Mouse (Mus musculus) heart, postnatal 0 days (tissue): ENCODE measurements at regions not wholly inside any gene's neighbourhood (a gene's known extent, or its start where the extent isn't known, plus 50 kb on each side); places are given as distances from the start of the nearest gene placed in this dataset.
A peak's percentile ranks its signal among the peaks of the same experiment; 100 is the strongest.

Experiments
- ATAC-seq: fragments of 200-750 bp; cut with Nextera tagmentation; 2 replicates; pipeline ENCODE4 v1.8.0; 2017; ENCODE audit warnings: low read depth, moderate number of reproducible peaks, moderate library complexity; ENCODE audit not compliant: insufficient read depth
- DNase-seq: peaks from one replicate; pipeline ENCODE4 v3.0.0-alpha.2; 2016; ENCODE audit warnings: low spot score
- H3K27ac ChIP-seq: fragments of 300-500 bp; sonication (generic); 2 replicates; pipeline ENCODE4 v1.5.1; 2014; ENCODE audit warnings: low read depth, mild to moderate bottlenecking
- H3K27me3 ChIP-seq: fragments of 300-500 bp; sonication (generic); 2 replicates; pipeline ENCODE4 v1.6.1; 2014; ENCODE audit warnings: low read length, mixed read lengths; ENCODE audit not compliant: control insufficient read depth, insufficient read depth
- H3K36me3 ChIP-seq: fragments of 300-500 bp; sonication (generic); replicated peaks from 2 replicates; pipeline ENCODE4 v1.6.1; 2014; ENCODE audit warnings: low read length, mixed read lengths; ENCODE audit not compliant: control insufficient read depth, insufficient read depth
- H3K4me1 ChIP-seq: fragments of 300-500 bp; sonication (generic); 2 replicates; pipeline ENCODE4 v1.6.1; 2014; ENCODE audit warnings: antibody characterized with exemption; ENCODE audit not compliant: control insufficient read depth, insufficient read depth
- H3K4me2 ChIP-seq: fragments of 300-500 bp; sonication (generic); 2 replicates; pipeline ENCODE4 v1.6.1; 2014; ENCODE audit warnings: low read depth, mild to moderate bottlenecking, low read length, moderate library complexity
- H3K4me3 ChIP-seq: fragments of 300-500 bp; sonication (generic); 2 replicates; pipeline ENCODE4 v1.5.1; 2014; ENCODE audit warnings: low read depth, low read length
- H3K9ac ChIP-seq: fragments of 300-500 bp; sonication (generic); replicated peaks from 2 replicates; pipeline ENCODE4 v1.6.1; 2014; ENCODE audit warnings: low read depth, low read length, mixed read lengths
- H3K9me3 ChIP-seq: fragments of 300-500 bp; sonication (generic); replicated peaks from 2 replicates; pipeline ENCODE4 v1.6.1; 2016; ENCODE audit warnings: low read length; ENCODE audit not compliant: control insufficient read depth
- CTCF ChIP-seq: IDR thresholded peaks from 2 replicates; pipeline ENCODE4 v1.5.1; 2016; ENCODE audit warnings: antibody characterized with exemption, control low read depth, low read depth
- EP300 ChIP-seq: IDR thresholded peaks from 2 replicates; pipeline ENCODE4 v1.6.1; 2016; ENCODE audit warnings: antibody characterized with exemption, low read depth
- WGBS: fragments of 180-500 bp; shearing (Covaris S2); extraction: QIAGEN DNeasy Blood & Tissue Kit; methylation state at CpG from one replicate; pipeline ENCODE4 v1.1.7; 2014; 5-methylcytosine and 5-hydroxymethylcytosine counted together

- Histone ChIP-seq H3K36me3 (no peaks in the 10 kb centered on the region), H3K9me3 (peaks cover 6% of the 10 kb centered on the region; the same call in 1 of the 2 replicates), H3K4me2 (no peak overlapping the region), H3K27me3 (no peaks in the 10 kb centered on the region), H3K9ac (no peak overlapping the region), H3K4me3 (no peak overlapping the region), H3K4me1 (no peaks in the 10 kb centered on the region), H3K27ac (no peak overlapping the region)
- DNase-seq (no peak), ATAC-seq (no peak)
- TF ChIP-seq CTCF: no peak
- no peak for TF ChIP-seq EP300
- WGBS: 72% methylated on average over 5 of the region's 5 CpGs
Observed at GRCm38 (mm10) chr17:22795213-22795612, 71.7 kb downstream of the Zfp945 start.

DNA sequence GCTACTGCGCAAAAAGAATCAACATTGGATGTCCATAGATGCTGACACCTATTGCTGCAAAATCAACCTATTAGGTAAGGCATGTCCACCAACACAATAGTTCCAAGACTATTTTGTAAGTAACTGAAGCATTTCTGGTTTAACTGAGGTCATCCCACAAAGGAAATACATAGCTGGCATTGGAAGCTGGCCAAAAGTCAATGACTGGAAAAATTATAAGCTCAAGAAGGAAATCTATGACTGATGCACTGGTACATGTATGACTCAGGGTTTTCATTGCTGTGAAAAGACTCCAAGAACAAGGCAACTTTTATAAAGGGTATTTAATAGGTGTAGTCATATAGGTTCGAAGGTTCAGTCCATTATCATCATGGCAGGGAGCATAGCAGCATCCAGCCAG, 82.5 kb downstream of the Zfp945 start:
- TF ChIP-seq EP300 (no peak), CTCF (no peak)
- H3K9me3 ChIP-seq: peaks cover 29% of the 10 kb centered on the region
- no peaks in the 10 kb centered on the region for H3K27me3 ChIP-seq
- DNase-seq: no peak
- H3K36me3 ChIP-seq: peaks cover 6% of the 10 kb centered on the region; the same call in 1 of the 2 replicates
- no peaks in the 10 kb centered on the region for H3K4me1 ChIP-seq
- no peak overlapping the region for H3K4me3 ChIP-seq
- H3K9ac ChIP-seq: no peak overlapping the region
- H3K4me2 ChIP-seq: no peak overlapping the region
- no peak for ATAC-seq
- H3K27ac ChIP-seq: no peak overlapping the region
- 91% methylated on average over 2 of the region's 2 CpGs for WGBS

DNA sequence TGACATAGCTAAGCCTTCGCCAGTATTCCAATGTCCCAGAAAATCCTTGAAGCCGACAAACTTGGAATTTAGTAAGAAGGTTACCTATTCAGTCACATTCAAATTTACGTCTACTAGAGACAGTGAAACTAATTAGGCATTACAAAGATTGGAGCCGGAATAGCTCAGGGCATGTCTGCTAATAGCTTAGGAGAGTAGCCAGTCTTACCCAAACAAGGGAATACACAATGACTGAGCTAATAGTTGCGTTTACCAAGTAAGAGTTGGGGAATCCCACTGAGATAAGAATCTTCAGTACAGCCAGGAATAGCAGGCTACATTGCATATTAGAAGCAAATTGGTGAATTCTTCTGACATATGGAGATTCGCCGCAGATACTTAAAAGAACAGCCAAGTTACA, 121.2 kb downstream of the Zfp945 start:
- H3K4me2 ChIP-seq: no peak overlapping the region
- no peak overlapping the region for H3K27ac ChIP-seq
- no peaks in the 10 kb centered on the region for H3K36me3 ChIP-seq
- no peaks in the 10 kb centered on the region for H3K27me3 ChIP-seq
- H3K4me1 ChIP-seq: no peaks in the 10 kb centered on the region
- H3K4me3 ChIP-seq: no peak overlapping the region
- H3K9ac ChIP-seq: no peak overlapping the region
- no peaks in the 10 kb centered on the region for H3K9me3 ChIP-seq
- no peak for ATAC-seq
- WGBS: 57% methylated on average over 7 of the region's 7 CpGs
- DNase-seq: no peak
- TF ChIP-seq CTCF: no peak

DNA sequence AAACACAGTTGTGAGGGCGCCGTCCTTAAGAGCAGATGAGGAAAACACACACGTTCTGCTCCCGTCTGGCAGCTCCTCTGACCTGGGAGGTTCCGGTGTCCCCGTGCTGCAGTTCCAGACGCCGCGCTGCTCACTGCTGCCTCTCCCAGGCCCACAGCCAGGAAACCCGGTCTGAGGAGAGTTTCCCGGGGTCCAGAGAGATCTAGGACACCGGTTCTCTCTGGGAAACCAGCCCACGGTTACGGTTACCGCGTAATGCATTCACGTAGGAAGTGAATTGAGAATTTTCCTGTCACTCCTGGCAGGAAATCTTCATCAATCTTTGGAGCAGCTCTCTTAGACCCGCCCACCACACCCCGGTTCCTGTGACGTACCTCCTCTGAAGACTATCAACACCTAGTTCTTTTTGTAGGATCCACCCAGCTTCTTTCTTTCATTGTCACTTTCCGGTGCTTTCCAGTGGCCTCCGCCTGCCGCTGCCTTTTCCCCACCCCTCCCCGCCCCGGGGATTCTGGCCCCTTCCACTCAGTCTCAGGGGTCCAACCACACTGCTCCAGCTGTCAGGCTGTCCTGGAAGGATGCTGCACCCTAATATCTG, 127.3 kb downstream of the Zfp945 start:
- Histone ChIP-seq H3K9ac (peak overlapping the region; percentile 60), H3K27me3 (no peaks in the 10 kb centered on the region), H3K9me3 (no peaks in the 10 kb centered on the region), H3K4me1 (no peaks in the 10 kb centered on the region), H3K36me3 (no peaks in the 10 kb centered on the region; the same call in 1 of the 2 replicates), H3K27ac (peak overlapping the region; percentile 47), H3K4me3 (peak overlapping the region; percentile 57), H3K4me2 (peak overlapping the region; percentile 59)
- TF ChIP-seq CTCF (no peak; the same call in 1 of the 2 replicates), EP300 (no peak)
- DNase-seq (peak; percentile 70), ATAC-seq (peak; percentile 88)
- under 1% methylated on average over 25 of the region's 25 CpGs for WGBS

- Histone ChIP-seq H3K27me3 (no peaks in the 10 kb centered on the region), H3K36me3 (no peaks in the 10 kb centered on the region; the same call in 1 of the 2 replicates), H3K4me1 (no peaks in the 10 kb centered on the region), H3K9ac (peak overlapping the region; percentile 60), H3K4me2 (peak overlapping the region; percentile 59), H3K27ac (peak overlapping the region; percentile 47), H3K9me3 (no peaks in the 10 kb centered on the region), H3K4me3 (peak overlapping the region; percentile 57)
- ATAC-seq: 0 out of 2 replicates have a peak, but pooled peaks have one; percentile 7
- DNase-seq: no peak
- WGBS: 6% methylated on average over 12 of the region's 12 CpGs
- TF ChIP-seq CTCF (no peak), EP300 (no peak)
Observed at GRCm38 (mm10) chr17:22739173-22739572, 127.8 kb downstream of the Zfp945 start.

DNA sequence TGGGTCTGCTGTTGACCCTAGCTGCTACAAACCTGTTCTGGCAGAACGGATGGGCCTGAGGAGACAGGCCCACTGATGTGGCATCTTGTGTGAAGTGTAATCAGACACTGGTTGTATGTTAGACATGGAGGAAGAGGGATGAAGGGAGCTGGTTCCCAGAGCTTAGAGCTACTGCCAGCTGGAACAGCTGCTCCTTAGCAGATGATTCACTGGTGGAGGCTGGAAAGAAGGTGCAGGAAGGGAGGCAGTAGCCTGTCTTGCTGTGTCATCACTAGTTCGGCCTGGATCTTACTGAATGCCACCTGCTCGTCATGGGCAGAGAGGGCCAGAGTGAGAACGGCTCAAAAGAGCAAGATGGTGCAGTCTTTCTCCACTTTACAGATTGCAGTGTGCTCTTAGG, 130.6 kb downstream of the Zfp945 start:
- no peak for TF ChIP-seq EP300
- TF ChIP-seq CTCF: no peak
- Histone ChIP-seq H3K27ac (no peak overlapping the region), H3K9ac (no peak overlapping the region), H3K4me3 (no peak overlapping the region), H3K4me1 (no peaks in the 10 kb centered on the region), H3K36me3 (no peaks in the 10 kb centered on the region; the same call in 1 of the 2 replicates), H3K27me3 (no peaks in the 10 kb centered on the region), H3K4me2 (no peak overlapping the region), H3K9me3 (peaks cover 3% of the 10 kb centered on the region; the same call in 1 of the 2 replicates)
- 84% methylated on average over 4 of the region's 4 CpGs for WGBS
- no peak for DNase-seq
- no peak for ATAC-seq
